Mouse (Mus musculus): ENCODE data around the gene Htr1a.

The Htr1a gene

DNA sequence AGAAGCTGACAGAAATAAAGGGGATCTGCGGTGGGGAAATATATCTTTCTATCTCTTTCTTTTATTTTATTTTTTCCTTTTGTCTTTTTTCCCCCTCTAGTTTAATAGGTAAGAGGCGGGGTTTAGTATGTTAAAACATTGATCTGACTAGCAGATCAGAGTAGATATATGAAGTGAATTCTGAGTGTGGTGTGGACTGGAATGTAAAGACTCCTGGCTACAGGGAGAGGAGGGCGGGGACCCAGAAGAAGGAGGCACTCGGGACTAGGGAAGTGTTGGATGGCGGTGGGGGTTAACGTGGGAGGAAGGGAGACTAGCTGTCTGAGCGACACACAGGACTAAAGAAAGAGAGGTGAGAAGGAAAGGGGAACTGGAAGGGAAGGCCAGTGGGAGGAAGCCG is at the start of gene Htr1a:
Gene Htr1a, plus strand, starts transcription at position 301 of the 400 bp plus-strand sequence.
- DNase-seq (ENCODE audit: low spot score) = no peak

DNA sequence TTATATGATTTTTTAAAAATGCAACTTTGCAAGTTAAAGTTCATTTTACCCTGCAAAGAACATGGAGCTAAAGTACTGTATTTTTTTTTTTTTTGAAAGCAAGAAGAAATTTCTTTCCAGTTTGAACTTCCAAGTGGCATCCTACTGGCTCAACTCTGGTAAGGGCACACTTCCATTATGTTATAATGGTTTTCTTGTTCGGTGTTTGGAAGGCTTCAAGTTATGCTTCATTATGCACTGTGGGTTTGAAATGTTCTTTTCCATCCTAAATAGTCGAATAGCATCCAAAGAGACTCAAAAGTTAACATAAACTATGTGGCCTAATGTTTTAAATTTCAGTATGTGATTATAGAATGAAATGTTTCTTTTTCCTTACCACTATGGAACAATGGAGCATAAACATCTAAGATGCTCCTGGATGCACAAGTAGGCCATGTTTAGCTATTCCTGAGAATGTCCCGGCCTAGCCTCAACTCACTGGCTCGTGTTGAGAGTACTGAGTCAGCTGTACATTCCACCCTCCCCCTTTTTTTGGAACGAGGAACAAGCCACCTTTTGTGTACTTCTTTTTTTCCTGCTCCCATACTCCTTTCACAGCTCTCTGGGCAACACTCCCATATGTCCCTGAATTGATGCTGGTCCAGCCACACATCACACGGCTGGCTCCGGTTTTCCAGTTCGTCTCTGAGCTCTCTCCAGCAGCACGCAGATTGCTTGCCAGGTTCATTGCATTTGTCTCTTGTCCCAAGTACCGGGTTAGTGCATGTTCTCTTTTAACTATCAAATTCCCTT is 31.7 kb upstream of the Htr1a start:
- DNase-seq (ENCODE audit: low spot score) = no peak

DNA sequence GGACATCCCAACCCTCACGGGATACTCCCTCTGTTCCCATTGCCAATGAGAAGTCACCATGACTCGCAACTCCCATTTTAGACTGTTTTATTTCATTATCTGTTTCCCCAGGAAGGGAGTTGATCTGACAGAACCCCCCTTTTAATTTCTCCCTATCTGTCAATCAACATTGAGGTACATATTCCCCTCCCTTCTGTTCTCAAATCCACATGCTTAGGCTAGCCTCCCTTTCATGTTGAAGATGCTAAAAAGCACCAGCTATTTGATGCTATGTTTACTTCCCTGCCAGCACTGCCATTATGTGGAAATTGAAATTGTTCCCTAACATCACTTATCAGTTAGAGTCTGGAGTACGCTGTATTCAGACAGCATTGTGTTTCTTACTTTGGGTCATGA is 31.1 kb upstream of the Htr1a start:
- DNase-seq (ENCODE audit: low spot score) = no peak

DNA sequence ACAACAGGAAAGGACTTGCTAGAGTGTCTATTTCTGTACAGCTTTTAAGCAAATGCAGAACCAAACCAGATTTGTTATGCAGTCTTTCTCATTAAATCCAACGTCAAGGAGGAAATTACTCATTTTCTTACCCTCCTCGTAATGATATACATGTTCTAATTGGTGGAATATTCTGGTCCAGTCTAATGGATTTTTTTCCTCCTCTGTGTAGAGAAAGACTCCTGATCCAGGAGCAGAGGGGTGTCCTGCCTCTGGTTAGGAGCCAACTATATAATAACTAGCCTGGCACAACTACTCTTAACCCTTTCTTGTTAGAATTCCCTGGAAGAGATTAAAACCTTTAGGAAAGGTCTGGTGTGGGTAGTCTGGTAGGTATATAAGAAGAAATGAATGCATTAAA is 10.3 kb upstream of the Htr1a start:
- no peak for DNase-seq (ENCODE audit: low spot score)

DNA sequence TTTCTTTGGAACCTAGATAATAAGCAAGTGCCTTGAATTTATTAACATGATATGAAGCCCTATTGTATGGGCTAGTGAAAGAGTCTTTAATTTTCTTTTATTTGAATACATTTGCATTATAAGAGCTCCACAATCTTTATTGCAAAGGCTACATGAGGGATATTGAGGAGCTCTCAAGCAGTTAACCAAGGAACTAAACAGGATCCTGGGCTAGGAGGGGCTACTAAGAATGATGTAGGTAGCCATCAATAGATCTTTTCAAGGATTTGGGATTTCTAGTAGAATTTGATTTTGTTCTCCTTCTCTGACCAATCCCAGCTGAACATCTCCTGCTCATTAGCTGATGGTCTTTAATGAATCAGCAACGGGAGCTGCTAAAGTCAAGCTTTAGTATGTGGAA is 9.8 kb upstream of the Htr1a start:
- DNase-seq (ENCODE audit: low spot score) = no peak

DNA sequence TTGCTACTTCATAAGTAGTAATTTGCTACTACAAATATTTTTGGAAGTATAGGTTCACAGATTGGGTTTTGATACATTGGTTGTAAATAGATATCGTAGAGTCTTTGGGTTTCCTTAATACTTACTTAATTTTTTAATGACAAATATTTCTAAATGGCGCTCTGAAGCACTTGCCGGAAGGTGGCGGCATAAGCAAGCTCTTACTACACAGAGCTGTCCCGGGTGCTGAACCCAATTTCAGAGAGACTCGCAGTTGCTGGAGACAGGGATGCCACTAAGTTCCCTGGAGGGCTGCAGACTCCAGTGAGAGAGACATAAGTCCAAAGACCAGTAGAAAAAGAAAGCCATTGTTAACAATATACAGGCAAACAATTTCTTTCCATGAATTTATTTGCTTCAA is 863 bp upstream of the Htr1a start:
- DNase-seq (ENCODE audit: low spot score) = peak; percentile 43

DNA sequence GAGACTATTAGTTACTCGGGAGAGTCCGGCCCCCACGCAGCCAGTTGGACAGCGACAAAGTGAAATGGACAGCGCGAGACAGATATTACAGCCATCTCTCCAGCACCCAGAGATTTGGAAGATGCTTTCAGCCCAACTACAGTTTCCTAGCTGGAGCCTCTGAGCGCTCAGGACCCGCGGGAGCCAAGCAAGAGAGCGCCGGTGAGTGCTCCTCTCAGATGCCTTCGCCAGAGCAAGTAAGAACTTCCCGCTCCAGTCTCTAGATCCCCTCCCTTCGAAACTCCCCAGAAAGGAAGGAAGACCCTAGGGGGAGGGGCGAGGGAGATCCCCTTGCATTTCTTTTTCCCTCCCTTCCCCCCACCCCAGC is 415 bp downstream of the Htr1a start:
- DNase-seq (ENCODE audit: low spot score) = no peak

DNA sequence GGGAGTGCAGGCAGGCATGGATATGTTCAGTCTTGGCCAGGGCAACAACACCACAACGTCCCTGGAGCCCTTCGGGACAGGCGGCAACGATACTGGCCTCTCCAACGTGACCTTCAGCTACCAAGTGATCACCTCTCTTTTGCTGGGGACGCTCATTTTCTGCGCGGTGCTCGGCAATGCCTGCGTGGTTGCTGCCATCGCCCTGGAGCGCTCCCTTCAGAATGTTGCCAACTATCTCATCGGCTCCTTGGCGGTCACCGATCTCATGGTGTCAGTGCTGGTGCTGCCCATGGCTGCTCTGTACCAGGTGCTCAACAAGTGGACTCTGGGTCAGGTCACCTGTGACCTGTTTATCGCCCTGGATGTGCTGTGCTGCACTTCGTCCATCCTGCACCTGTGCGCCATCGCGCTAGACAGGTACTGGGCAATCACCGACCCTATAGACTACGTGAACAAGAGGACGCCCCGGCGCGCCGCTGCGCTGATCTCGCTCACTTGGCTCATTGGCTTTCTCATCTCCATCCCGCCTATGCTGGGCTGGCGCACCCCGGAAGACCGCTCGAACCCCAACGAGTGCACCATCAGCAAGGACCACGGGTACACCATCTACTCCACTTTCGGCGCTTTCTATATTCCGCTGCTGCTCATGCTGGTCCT is 927 bp downstream of the Htr1a start:
- no peak for DNase-seq (ENCODE audit: low spot score)

DNA sequence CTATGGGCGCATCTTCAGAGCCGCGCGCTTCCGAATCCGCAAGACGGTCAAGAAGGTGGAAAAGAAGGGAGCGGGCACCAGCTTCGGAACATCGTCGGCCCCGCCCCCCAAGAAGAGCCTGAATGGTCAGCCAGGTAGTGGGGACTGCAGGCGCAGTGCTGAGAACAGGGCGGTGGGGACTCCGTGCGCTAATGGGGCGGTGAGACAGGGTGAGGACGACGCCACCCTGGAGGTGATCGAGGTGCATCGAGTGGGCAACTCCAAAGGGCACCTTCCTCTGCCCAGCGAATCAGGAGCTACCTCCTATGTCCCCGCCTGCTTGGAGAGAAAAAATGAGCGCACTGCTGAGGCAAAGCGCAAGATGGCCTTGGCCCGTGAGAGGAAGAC is 1.4 kb downstream of the Htr1a start:
- no peak for DNase-seq (ENCODE audit: low spot score)

DNA sequence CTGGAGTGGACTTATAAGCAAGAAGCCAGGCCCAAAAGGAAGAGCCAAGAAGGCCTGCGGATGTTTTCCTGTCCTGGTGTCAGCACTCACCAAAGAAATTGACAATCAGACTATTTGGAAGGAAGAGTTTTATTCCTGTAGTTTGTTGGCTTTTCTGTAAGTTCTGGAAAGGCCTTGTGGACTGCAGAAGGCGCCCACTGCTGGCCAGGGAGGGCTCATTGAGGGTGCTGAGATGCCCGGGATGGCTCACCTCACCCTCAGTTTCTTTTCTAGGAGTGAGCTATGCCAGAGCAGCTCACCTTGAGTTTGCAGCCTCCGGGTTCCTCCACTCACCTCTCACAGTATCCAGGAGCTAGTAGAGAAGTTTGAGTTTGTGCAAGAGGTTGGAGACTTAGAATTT is 2.8 kb downstream of the Htr1a start:
- no peak for DNase-seq (ENCODE audit: low spot score)

DNA sequence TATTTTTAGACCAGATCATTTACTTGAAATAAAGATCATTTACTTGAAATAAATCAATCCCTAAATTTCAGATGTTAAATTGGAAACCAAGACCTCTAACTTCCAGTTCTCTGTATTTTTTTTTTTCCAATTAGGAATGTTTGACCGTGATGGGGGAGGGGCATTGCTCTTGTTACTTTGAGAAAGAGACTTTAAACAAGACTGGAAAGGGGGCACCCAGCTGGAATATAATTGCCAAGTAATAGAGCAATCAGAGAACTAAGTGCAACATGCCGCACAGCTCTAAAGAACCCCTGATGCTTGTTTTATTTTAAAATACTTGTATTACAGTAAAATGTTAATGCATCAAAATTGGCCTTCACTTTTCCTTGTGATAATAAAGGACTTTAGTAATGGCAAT is 4.3 kb downstream of the Htr1a start:
- no peak for DNase-seq (ENCODE audit: low spot score)

DNA sequence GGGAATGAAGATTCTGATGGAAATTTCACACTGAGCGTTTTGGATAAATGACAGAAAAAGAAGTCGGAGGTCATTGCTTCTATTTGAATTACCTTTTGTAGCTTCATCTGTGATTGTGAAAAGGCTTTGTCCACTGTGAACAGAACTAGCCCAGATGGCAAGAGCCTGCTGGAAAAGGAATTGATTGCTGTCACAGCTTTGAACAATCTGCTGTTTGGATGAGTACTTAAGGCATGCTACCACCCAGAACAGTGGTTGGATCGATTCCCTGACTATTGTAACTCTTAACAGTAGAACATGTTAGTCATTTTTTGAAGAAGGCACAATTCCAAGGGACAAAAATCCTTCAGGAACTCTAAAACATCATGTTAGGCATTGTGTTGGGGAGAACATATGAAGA is 8.1 kb downstream of the Htr1a start:
- no peak for DNase-seq (ENCODE audit: low spot score)

Measured in ovary, postnatal 14 days (tissue).